Mouse (Mus musculus): ENCODE measurements around the gene Klri2.
"Not testable (repeated sequence)": the region's sequence is repeated elsewhere in the genome, so short reads cannot be mapped to it uniquely, and the experiment has no call there.

The Klri2 gene

GRCm38 (mm10) chr6:129740069-129740721, at the start of gene Klri2:
Gene Klri2, minus strand, starts transcription at chr6:129740484.
- no peak for DNase-seq

GRCm38 (mm10) chr6:129784170-129784569, 43.9 kb upstream of the Klri2 start, which contains the start of gene Gm156:
Gene Gm156, minus strand, starts transcription at chr6:129784270.
- DNase-seq: not testable (repeated sequence)

- DNase-seq: no peak
Observed at GRCm38 (mm10) chr6:129747654-129748032, 7.4 kb upstream of the Klri2 start.

- no peak for DNase-seq
Observed at GRCm38 (mm10) chr6:129747016-129747653, 6.9 kb upstream of the Klri2 start.

- DNase-seq: no peak
Observed at GRCm38 (mm10) chr6:129746151-129746550, 5.9 kb upstream of the Klri2 start.

GRCm38 (mm10) chr6:129736414-129736813, 3.9 kb downstream of the Klri2 start:
- no peak for DNase-seq

- no peak for DNase-seq
Observed at GRCm38 (mm10) chr6:129727237-129727636, 13.0 kb downstream of the Klri2 start.

- no peak for DNase-seq
Observed at GRCm38 (mm10) chr6:129721390-129721789, 18.9 kb downstream of the Klri2 start.

GRCm38 (mm10) chr6:129720487-129720886, 19.8 kb downstream of the Klri2 start:
- DNase-seq: no peak

- no peak for DNase-seq
Observed at GRCm38 (mm10) chr6:129717032-129717431, 23.3 kb downstream of the Klri2 start, which contains the start of gene Klri1. Gene Klri1, minus strand, starts transcription at chr6:129717132.

- no peak for DNase-seq
Observed at GRCm38 (mm10) chr6:129713566-129713965, 26.7 kb downstream of the Klri2 start.

GRCm38 (mm10) chr6:129691436-129691835, 48.8 kb downstream of the Klri2 start:
- not testable (repeated sequence) for DNase-seq

GRCm38 (mm10) chr6:129680379-129680778, 59.9 kb downstream of the Klri2 start:
- DNase-seq: no peak
